Mouse (Mus musculus): ENCODE data around the gene Ssxb9.
"Not testable (repeated sequence)": the region's sequence is repeated elsewhere in the genome, so short reads cannot be mapped to it uniquely, and the experiment has no call there.

Ssxb9 gene

GRCm38 (mm10) chrX:8366678-8367077, at the start of gene Ssxb9:
TSS of gene Ssxb9 (plus strand) at chrX:8366978.
- not testable (repeated sequence) for DNase-seq (ENCODE audit: low read depth in 1 of 2, low spot score in 2 of 2)

GRCm38 (mm10) chrX:8327124-8327523, 39.7 kb upstream of the Ssxb9 start, which contains the start of gene Ssxb10:
TSS of gene Ssxb10 (plus strand) at chrX:8327424.
- no peak for DNase-seq (ENCODE audit: low read depth in 1 of 2, low spot score in 2 of 2)

GRCm38 (mm10) chrX:8413005-8413404, 46.2 kb downstream of the Ssxb9 start, which contains the start of gene Ssxb1:
TSS of gene Ssxb1 (plus strand) at chrX:8413305.
- DNase-seq (ENCODE audit: low read depth in 1 of 2, low spot score in 2 of 2) = not testable (repeated sequence)

All from monocyte, adult 2 months (primary cell).